Mouse (Mus musculus) urinary bladder, adult 2 months (tissue): ENCODE measurements around the gene Cdk2ap2. TPM values are rescaled to one million over a fixed set of nuclear protein-coding genes. Genes with fewer than 3 reads are reported as not detected.
A peak's percentile ranks its signal among the peaks of the same experiment; 100 is the strongest.

ENCODE experiments used
- DNase-seq: peaks from one replicate; pipeline ENCODE4 v3.0.0; 2022; ENCODE audit warnings: low spot score
- polyA plus RNA-seq: library from polyadenylated mRNA; depleted of rRNA; stranded (reverse); fragments of >200 nt; gene quantifications from 2 replicates; pipeline ENCODE4 v1.2.3, GENCODE M21; 2012; rRNA removed

Cdk2ap2 gene
- polyA plus RNA-seq, 1 experiment: 89.6 TPM

- DNase-seq: no peak
These were observed 42.5 kb downstream of the Cdk2ap2 start, which contains the start of gene Gpr152 for GRCm38 (mm10) chr19:4139446-4139845. Gene Gpr152 (plus strand): TSS chr19:4139787.

GRCm38 (mm10) chr19:4140147-4140546 is 43.2 kb downstream of the Cdk2ap2 start:
- no peak for DNase-seq

DNA sequence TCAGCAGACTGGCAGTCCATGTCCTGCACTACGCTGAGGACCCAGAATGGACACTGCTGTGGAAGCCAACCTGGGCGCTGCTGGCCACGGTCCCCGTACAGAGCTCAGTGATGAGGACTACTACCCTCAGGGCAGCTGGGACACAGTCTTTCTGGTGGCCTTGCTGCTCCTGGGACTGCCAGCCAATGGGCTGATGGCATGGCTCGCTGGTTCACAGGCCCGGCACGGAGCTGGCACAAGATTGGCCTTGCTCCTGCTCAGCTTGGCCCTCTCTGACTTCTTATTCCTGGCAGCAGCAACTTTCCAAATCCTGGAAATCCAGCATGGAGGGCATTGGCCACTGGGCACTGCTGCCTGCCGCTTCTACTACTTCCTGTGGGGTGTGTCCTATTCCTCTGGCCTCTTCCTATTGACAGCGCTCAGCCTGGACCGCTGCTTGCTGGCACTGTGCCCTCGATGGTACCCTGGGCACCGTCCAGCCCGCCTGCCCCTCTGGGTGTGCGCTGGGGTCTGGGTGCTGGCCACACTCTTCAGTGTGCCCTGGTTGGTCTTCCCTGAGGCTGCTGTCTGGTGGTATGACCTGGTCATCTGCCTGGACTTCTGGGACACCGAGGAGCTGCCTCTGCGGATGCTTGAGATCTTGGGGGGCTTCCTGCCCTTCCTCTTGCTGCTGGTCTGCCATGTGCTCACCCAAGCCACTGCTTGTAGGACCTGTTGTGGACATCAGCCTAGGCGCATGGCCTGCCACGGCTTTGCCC is 45.6 kb downstream of the Cdk2ap2 start:
- no peak for DNase-seq

GRCm38 (mm10) chr19:4143759-4144268 is 46.8 kb downstream of the Cdk2ap2 start, which contains the start of gene Cabp4:
Gene Cabp4 (minus strand): TSS chr19:4144033.
- DNase-seq: no peak

DNA sequence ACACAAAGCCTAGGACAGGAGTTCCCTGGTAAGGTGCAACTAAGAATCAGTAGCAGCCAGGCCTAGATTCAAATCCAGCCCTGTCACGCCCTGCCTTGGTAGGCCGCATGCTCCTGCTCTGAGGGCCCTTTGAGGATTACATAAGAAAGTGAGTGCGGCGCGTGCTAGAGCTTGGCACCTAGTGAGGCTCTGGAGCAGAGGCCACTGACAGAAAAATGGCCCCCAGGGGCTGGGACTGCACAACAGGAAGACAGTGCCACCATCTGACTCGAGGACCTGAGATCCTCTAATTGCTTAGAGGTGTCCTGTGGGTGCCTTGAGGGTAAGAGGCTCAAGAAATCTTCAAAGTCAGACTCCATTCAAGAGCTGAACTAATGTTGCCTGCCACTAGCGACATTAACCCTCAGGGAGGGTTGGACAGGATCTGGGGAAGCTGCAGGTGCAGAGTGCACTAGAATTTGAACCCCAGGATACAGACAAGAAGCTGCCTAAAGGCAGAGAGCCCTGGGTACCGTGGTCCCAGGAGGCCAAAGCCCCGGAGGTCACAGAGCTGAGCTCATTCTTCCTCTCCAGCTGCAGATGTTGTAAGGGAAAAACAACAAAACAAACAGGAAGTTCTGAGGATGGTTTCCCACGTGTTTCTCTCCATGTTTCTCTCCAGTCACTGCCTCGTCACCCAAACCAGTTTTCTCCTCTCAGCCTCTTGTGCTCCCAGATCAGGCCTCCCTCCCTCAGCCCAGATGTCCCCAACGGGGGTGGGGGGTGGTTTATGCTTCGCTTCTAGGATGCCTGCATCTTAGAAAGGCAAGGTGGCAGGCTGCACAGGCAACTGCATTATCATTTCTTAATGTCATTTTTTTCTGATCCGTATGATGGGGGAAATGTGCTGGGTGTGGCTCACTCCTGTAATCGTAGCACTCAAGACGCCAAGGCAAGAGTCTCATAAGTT is 47.8 kb downstream of the Cdk2ap2 start:
- no peak for DNase-seq

DNA sequence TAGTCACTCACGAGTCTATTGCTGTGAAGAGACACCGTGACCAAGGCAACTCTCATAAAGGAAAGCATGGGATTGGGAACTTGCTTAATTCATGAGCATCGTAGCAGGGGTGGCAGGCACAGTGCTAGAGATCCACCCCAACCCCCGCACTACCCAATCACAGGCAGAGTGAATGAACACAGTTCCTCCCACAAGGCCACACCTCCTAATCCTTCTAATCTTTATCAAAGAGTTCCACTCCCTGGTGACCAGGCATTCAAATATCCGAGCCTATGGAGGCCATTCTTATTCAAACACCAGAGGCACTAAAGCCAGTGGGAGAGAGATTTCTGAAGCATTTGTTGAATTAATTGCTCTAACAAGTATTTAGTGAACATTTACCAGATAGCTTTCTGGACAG is 49.0 kb downstream of the Cdk2ap2 start:
- DNase-seq: no peak

DNA sequence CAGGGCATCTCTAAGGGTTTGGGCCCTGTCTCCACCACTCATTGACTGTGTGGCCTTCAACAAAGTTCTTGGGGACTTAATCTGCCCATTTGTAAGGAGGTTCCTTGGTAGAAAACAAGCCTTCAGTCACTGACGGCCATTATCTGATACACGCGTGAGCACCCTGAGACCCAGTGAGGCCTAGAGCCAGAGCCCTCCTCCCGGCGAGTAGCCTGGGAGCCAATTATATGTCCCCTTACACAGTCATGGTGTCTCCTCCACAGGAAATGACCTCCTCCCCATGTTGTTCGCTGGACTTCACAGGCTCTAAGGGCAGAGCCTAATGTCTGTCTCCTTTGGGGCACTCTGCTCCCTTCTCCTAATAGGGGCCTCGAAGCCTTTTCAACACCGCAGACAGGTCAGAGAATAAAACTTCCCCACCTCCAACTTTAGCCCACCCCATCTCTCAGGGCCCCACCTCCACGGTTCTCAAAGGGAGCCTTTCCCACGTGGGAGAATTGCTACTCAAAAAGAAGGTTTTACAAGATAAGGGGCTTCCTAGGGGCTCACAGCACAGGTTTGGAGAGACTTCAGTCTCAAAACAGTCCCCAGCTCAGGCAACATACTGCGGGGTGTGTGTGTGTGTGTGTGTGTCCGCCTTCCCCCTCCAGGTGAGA is 49.5 kb downstream of the Cdk2ap2 start:
- no peak for DNase-seq

DNA sequence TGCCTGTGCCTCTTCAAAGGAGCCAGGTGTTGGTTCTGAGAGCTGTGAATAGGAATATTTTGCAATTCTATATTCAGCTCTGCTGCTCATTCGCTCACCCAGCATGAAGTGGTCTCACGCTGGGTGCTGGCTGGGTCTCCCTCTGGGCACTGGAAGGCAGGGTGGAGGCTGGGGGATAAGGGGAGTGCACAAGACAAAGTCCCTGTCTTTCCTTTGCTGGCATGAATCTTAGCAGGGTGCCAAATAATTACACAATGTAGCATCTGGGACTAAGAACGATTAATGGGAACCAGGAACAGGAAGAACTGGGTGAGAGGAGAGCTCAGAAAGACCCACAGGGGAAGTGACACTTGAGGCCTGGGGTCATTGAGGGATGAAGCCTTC is 50.0 kb downstream of the Cdk2ap2 start:
- DNase-seq: no peak

GRCm38 (mm10) chr19:4147782-4148490 is 51.0 kb downstream of the Cdk2ap2 start:
- DNase-seq: no peak

- DNase-seq: peak; percentile 92
These were observed 51.5 kb downstream of the Cdk2ap2 start, which contains the start of gene Coro1b for GRCm38 (mm10) chr19:4148491-4148806. Gene Coro1b (plus strand): TSS chr19:4148619.

Other genes with a start within 250 kb of the Cdk2ap2 start
- gene Chka, start 245.4 kb upstream of the Cdk2ap2 start, polyA plus RNA-seq: 49.2 and 63.0 TPM in 2 replicates
- 88.3 and 112 TPM in 2 replicates for gene Tcirg1, start 190.0 kb upstream of the Cdk2ap2 start, polyA plus RNA-seq
- gene Ndufs8, start 184.4 kb upstream of the Cdk2ap2 start, polyA plus RNA-seq: 223 and 242 TPM in 2 replicates
- gene Aldh3b1, start 167.4 kb upstream of the Cdk2ap2 start, polyA plus RNA-seq: 6.8 TPM in 2 replicates
- gene Unc93b1, start 162.0 kb upstream of the Cdk2ap2 start, polyA plus RNA-seq: 85.1 and 99.6 TPM in 2 replicates
- 0.73 and 0.78 TPM in 2 replicates for gene Aldh3b3, start 138.5 kb upstream of the Cdk2ap2 start, polyA plus RNA-seq
- 108 and 135 TPM in 2 replicates for gene Aldh3b2, start 124.9 kb upstream of the Cdk2ap2 start, polyA plus RNA-seq
- gene Acy3, start 110.6 kb upstream of the Cdk2ap2 start, polyA plus RNA-seq: 13.0 and 15.0 TPM in 2 replicates
- gene Tbx10, start 104.4 kb upstream of the Cdk2ap2 start, polyA plus RNA-seq: 0.03 TPM in 1 of 2 replicates, not detected in the other
- gene Nudt8, start 96.6 kb upstream of the Cdk2ap2 start, polyA plus RNA-seq: 5.1 and 7.5 TPM in 2 replicates
- gene Gm49405, start 96.6 kb upstream of the Cdk2ap2 start, polyA plus RNA-seq: 3.2 and 3.6 TPM in 2 replicates
- 9.9 and 11.1 TPM in 2 replicates for gene Doc2g, start 93.9 kb upstream of the Cdk2ap2 start, polyA plus RNA-seq
- 157 and 167 TPM in 2 replicates for gene Ndufv1, start 84.4 kb upstream of the Cdk2ap2 start, polyA plus RNA-seq
- gene Gstp1, start 59.2 kb upstream of the Cdk2ap2 start, polyA plus RNA-seq: 582 and 591 TPM in 2 replicates
- 69.1 and 69.5 TPM in 2 replicates for gene Gstp2, start 51.2 kb upstream of the Cdk2ap2 start, polyA plus RNA-seq
- gene Gstp3, start 37.6 kb upstream of the Cdk2ap2 start, polyA plus RNA-seq: 5.5 and 7.1 TPM in 2 replicates
- not detected in 2 replicates for gene Cabp2, start 15.6 kb upstream of the Cdk2ap2 start, polyA plus RNA-seq
- gene Pitpnm1, start 2.8 kb downstream of the Cdk2ap2 start, polyA plus RNA-seq: 44.1 and 45.2 TPM in 2 replicates
- gene Aip, start 28.7 kb downstream of the Cdk2ap2 start, polyA plus RNA-seq: 154 and 160 TPM in 2 replicates
- 0.04 and 0.10 TPM in 2 replicates for gene Gpr152, start 42.6 kb downstream of the Cdk2ap2 start, polyA plus RNA-seq
- gene Cabp4, start 46.9 kb downstream of the Cdk2ap2 start, polyA plus RNA-seq: 0.30 and 0.31 TPM in 2 replicates
- gene Coro1b, start 51.4 kb downstream of the Cdk2ap2 start, polyA plus RNA-seq: 243 and 277 TPM in 2 replicates
- 4.2 and 4.4 TPM in 2 replicates for gene Ptprcap, start 56.4 kb downstream of the Cdk2ap2 start, polyA plus RNA-seq
- 42.6 and 51.9 TPM in 2 replicates for gene Rps6kb2, start 66.2 kb downstream of the Cdk2ap2 start, polyA plus RNA-seq
- 18.7 and 21.7 TPM in 2 replicates for gene Carns1, start 78.3 kb downstream of the Cdk2ap2 start, polyA plus RNA-seq
- gene Tbc1d10c, start 94.1 kb downstream of the Cdk2ap2 start, polyA plus RNA-seq: 2.9 and 3.9 TPM in 2 replicates
- 257 and 304 TPM in 2 replicates for gene Ppp1ca, start 94.9 kb downstream of the Cdk2ap2 start, polyA plus RNA-seq
- gene Rad9a, start 104.5 kb downstream of the Cdk2ap2 start, polyA plus RNA-seq: 19.2 and 23.2 TPM in 2 replicates
- gene Clcf1, start 117.1 kb downstream of the Cdk2ap2 start, polyA plus RNA-seq: 10.8 and 13.1 TPM in 2 replicates
- not detected in 2 replicates for gene AC109138.7, start 117.2 kb downstream of the Cdk2ap2 start, polyA plus RNA-seq
- gene Pold4, start 134.7 kb downstream of the Cdk2ap2 start, polyA plus RNA-seq: 76.4 and 82.1 TPM in 2 replicates
- 83.3 and 90.8 TPM in 2 replicates for gene Ssh3, start 172.0 kb downstream of the Cdk2ap2 start, polyA plus RNA-seq
- gene Ankrd13d, start 186.0 kb downstream of the Cdk2ap2 start, polyA plus RNA-seq: 13.6 and 18.6 TPM in 2 replicates
- 69.4 and 74.6 TPM in 2 replicates for gene Grk2, start 209.0 kb downstream of the Cdk2ap2 start, polyA plus RNA-seq